Mouse (Mus musculus): ENCODE measurements around the gene Tob2. TPM values are rescaled to one million over a fixed set of nuclear protein-coding genes. Genes with fewer than 3 reads are reported as not detected.

The Tob2 gene
- polyA plus RNA-seq, 1 experiment from 2014 or later, result 13.5 TPM

DNA sequence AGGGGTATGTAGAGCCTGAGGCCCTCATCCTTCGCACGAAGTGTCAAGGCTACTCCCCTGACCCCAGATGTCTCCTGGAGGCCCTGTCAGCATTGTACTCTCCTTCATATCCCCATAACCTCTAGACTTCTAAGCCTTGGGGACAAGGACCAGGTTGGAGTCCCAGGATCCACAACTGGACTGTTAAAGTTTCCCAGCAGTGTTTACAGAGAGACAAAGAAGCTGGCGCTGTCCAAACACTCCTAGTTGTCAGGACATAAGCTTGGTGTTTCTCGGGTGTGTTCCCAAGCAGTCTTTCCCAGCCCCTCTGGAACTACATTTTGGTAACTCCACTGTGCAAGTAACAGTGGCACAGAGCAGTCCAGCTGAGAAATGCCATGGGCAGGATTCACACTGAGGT, 25.1 kb downstream of the Tob2 start:
- no peak for ATAC-seq (ENCODE audit: low read depth)
- 82% methylated on average over 4 of the region's 4 CpGs for WGBS
- no peaks in the 10 kb centered on the region for H3K9me3 ChIP-seq
- no peak overlapping the region for H3K9ac ChIP-seq
- no peak overlapping the region for H3K27ac ChIP-seq (replicated peaks)
- H3K27me3 ChIP-seq, result peaks cover 18% of the 10 kb centered on the region
- peaks cover 2% of the 10 kb centered on the region; the same call in 1 of the 2 replicates for H3K36me3 ChIP-seq
- H3K4me1 ChIP-seq (replicated peaks), result peaks cover 28% of the 10 kb centered on the region
- no peak overlapping the region for H3K4me2 ChIP-seq
- H3K4me3 ChIP-seq, result no peak overlapping the region

DNA sequence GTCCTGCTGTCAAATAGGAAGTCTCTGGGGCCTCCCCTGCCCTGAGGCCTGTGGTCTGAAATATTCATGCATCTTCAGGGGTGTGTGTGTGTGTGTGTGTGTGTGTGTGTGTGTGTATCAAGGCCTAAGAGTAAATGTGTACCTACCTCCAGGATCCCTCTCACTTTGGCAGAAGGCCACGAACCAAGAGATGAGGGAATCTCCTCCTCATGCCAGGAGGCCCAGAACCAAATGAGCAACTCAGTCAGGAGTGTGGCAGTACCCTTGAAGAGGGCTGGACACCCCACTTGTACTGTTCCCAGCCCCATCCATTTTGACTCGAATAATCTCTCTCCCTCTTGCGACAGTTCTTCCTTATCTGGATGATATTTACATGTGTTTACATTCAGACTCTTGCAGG, 26.4 kb downstream of the Tob2 start:
- ATAC-seq (ENCODE audit: low read depth), result no peak
- no peak overlapping the region for H3K9ac ChIP-seq
- peaks cover 18% of the 10 kb centered on the region for H3K27me3 ChIP-seq
- no peak overlapping the region for H3K27ac ChIP-seq (replicated peaks)
- H3K4me1 ChIP-seq (replicated peaks), result peaks cover 28% of the 10 kb centered on the region
- 79% methylated on average over 3 of the region's 3 CpGs for WGBS
- no peak overlapping the region for H3K4me3 ChIP-seq
- no peaks in the 10 kb centered on the region for H3K9me3 ChIP-seq
- H3K36me3 ChIP-seq, result peaks cover 5% of the 10 kb centered on the region
- no peak overlapping the region for H3K4me2 ChIP-seq

DNA sequence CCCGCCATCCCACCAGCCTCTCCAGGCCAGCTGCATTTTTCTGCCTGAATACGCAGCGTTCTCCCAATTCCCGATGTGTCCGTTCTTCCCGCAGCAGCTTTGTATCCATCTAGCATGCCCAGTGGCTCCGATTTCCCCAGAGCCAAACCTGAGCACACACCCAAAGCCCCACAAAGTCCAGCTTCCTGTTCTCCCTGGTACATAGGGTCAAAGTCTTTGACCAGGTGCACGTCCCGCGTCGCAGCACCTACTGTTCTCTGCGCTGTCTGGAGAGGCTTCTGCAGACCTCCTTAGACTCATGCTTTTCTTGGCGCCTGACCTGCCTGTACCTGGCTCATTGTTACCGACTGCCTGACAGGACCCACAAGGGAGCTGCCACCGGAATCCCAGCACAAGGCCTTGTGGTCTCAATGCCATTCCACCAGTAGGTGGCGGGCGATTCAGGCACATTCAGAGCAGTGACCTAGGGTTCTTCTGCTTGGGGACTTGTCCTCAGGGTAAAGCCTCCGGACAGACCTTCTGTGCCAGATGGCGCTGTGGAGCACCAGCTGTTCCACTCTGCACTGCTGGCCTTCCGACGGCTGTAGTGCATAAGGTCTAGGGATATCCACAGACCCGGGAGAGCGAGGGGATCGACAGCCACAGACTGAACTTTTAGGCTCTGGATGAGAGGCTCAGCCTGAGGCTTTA, 27.3 kb downstream of the Tob2 start:
- peaks cover 22% of the 10 kb centered on the region for H3K4me1 ChIP-seq (replicated peaks)
- peak overlapping the region; percentile 23; the same call in 1 of the 2 replicates for H3K4me2 ChIP-seq
- H3K9me3 ChIP-seq, result no peaks in the 10 kb centered on the region
- peaks cover 14% of the 10 kb centered on the region for H3K36me3 ChIP-seq
- H3K9ac ChIP-seq, result peak overlapping the region; percentile 45
- 16% methylated on average over 24 of the region's 24 CpGs for WGBS
- peak; percentile 90 for ATAC-seq (ENCODE audit: low read depth)
- H3K27me3 ChIP-seq, result peaks cover 18% of the 10 kb centered on the region
- H3K4me3 ChIP-seq, result no peak overlapping the region
- H3K27ac ChIP-seq (replicated peaks), result peak overlapping the region; percentile 49; the same call in 1 of the 2 replicates

DNA sequence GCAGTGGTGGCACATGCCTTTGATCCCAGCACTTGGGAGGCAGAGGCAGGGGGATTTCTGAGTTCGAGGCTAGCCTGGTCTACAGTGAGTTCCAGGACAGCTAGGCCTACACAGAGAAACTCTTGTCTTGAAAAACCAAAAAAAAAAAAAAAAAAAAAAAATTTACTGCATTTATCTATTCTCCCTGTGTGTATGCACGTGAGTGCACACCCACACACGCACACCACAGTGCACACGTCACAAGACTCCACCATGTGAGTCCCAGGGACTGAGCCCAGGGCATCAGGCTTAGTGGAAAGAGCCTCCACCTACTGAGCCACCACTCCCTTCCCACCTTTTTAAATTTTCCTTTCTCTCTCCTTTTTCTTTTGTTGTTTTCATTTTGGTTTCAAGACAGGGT, 28.1 kb downstream of the Tob2 start:
- 89% methylated on average over 4 of the region's 4 CpGs for WGBS
- Histone ChIP-seq H3K4me2 (no peak overlapping the region), H3K27ac (replicated peaks) (no peak overlapping the region), H3K27me3 (peaks cover 11% of the 10 kb centered on the region), H3K4me1 (replicated peaks) (peaks cover 14% of the 10 kb centered on the region), H3K9me3 (no peaks in the 10 kb centered on the region), H3K36me3 (peaks cover 21% of the 10 kb centered on the region), H3K4me3 (no peak overlapping the region), H3K9ac (no peak overlapping the region; the same call in 1 of the 2 replicates)
- no peak for ATAC-seq (ENCODE audit: low read depth)

DNA sequence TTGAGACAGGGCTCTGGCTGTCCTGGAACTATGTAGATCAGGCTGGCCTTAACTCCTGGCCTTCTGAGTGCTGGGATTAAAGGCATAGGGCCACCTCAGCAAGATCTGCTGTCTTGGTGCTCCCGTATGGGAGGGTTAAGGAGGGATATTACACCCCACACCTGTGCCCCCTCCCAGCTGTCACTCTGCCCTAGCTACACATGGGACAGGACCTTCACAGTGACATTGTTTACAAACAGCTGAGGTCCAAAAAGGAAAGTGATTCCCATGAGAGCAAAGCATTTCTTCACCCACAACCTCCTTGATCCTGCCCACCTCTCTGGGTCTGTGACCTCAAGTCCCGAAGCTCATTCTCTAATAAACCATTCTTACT, 29.4 kb downstream of the Tob2 start:
- WGBS, result 64% methylated on average over 2 of the region's 2 CpGs
- peaks cover 8% of the 10 kb centered on the region for H3K4me1 ChIP-seq (replicated peaks)
- H3K9me3 ChIP-seq, result no peaks in the 10 kb centered on the region
- H3K27me3 ChIP-seq, result 0 out of 2 replicates have a peak, but pooled peaks cover 4% of the 10 kb centered on the region
- ATAC-seq (ENCODE audit: low read depth), result no peak
- H3K9ac ChIP-seq, result no peak overlapping the region
- H3K27ac ChIP-seq (replicated peaks), result no peak overlapping the region
- no peak overlapping the region for H3K4me2 ChIP-seq
- no peak overlapping the region for H3K4me3 ChIP-seq
- peaks cover 35% of the 10 kb centered on the region for H3K36me3 ChIP-seq

DNA sequence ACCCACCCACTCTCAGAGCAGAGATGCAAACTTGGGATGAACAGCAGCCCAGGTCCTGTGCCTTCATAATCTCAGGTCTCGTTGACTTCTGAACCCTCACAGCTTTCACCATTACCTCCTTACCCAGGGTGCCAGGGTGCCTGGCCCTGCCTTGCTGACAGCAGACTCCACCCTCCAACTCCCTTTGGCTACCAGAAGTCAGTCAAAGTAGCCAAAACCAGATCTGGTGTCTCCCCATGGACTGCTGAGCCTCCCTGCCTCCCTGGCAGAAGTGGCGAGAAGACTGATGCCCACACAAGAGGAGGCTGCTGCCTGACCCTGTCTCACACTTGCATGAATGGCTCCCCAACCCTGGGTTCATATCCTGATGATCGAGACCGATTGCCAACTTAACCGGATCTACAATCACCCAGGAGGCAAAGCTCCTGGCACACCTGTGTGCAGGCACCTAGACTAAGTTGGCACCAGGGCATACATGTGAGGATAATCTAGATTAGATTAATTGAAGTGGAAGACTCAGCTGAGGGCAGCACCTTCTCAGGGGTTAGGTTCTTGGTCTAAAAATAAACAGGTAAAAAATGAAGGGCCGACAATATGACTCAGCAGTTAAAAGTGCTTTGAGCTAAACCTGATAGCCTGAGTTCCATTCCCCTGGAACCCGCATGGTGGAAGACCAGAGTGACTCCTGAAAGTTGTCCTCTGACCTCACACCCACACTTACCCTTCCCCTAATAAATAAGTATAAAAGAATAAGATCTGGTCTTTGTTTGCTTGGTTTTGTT, 30.0 kb downstream of the Tob2 start:
- Histone ChIP-seq H3K4me1 (replicated peaks) (peaks cover 8% of the 10 kb centered on the region), H3K9me3 (no peaks in the 10 kb centered on the region), H3K4me2 (no peak overlapping the region), H3K27me3 (0 out of 2 replicates have a peak, but pooled peaks cover 4% of the 10 kb centered on the region), H3K27ac (replicated peaks) (no peak overlapping the region), H3K9ac (no peak overlapping the region), H3K4me3 (no peak overlapping the region), H3K36me3 (peaks cover 40% of the 10 kb centered on the region)
- 93% methylated on average over 7 of the region's 7 CpGs for WGBS
- no peak for ATAC-seq (ENCODE audit: low read depth)

DNA sequence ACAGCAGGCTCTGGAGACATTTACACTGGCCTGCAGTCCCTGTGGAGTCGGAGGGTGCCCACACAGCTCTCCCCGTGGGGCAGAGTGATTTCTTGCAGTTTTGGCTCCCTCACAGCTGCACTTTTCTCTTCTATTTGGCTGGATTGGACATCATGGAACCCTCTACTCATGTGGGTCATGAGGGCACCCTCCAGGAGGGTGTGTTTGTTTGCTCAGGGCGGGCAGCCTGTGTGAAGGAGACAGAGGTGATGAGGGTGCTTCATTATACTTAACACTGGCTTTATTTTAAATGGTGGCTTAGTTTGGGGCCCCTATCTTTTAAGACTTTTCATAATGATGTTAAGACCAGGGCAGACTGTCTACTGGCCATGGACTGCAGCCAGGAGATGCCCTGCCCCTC, 33.8 kb downstream of the Tob2 start:
- Histone ChIP-seq H3K27me3 (no peaks in the 10 kb centered on the region), H3K9me3 (no peaks in the 10 kb centered on the region), H3K9ac (no peak overlapping the region), H3K36me3 (peaks cover 76% of the 10 kb centered on the region), H3K4me1 (replicated peaks) (no peaks in the 10 kb centered on the region), H3K27ac (replicated peaks) (no peak overlapping the region), H3K4me3 (no peak overlapping the region), H3K4me2 (no peak overlapping the region)
- WGBS, result 91% methylated on average over 3 of the region's 3 CpGs
- ATAC-seq (ENCODE audit: low read depth), result no peak

DNA sequence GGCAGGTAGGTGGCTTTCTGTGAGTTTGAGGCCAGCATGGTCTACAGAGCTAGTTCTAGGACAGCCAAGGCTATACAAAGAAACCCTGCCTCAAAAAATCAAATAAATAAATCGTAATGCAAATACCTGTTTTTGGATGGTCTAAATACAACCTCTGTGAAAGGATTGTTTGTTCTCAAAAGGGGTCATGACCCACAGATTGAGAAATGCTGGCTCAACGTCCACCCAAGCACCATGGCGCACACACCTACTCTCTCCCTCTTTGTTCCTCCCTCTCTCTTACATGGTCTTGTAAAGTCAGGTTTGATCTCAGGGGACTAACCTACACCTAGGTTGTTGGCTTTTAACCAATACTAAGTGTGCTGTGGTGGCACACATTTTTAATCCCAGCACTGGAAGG, 36.0 kb downstream of the Tob2 start:
- no peaks in the 10 kb centered on the region for H3K4me1 ChIP-seq (replicated peaks)
- H3K4me3 ChIP-seq, result no peak overlapping the region
- no peak for ATAC-seq (ENCODE audit: low read depth)
- H3K9ac ChIP-seq, result no peak overlapping the region
- no peaks in the 10 kb centered on the region for H3K27me3 ChIP-seq
- WGBS, result 86% methylated on average over 3 of the region's 3 CpGs
- H3K27ac ChIP-seq (replicated peaks), result no peak overlapping the region
- H3K4me2 ChIP-seq, result no peak overlapping the region
- no peaks in the 10 kb centered on the region for H3K9me3 ChIP-seq
- peaks cover 92% of the 10 kb centered on the region for H3K36me3 ChIP-seq

DNA sequence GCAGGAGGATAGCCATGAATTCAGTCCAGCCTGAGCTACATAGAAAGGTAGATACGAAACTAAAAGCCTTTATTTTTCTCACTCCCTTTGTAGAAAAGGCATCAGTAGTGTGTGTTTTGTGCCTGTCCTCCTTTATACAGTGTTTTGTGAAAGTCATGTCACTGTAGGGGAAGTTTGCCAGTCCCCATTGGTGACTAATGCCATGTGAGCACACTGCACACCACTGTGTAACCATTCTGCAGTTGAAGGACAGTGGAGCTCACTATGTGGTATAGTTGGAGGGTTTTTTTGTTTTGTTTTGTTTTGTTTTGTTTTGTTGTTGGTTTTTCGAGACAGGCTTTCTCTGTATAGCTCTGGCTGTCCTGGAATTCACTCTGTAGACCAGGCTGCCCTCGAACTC, 40.2 kb downstream of the Tob2 start:
- H3K27me3 ChIP-seq, result no peaks in the 10 kb centered on the region
- H3K4me3 ChIP-seq, result no peak overlapping the region
- H3K4me1 ChIP-seq (replicated peaks), result peaks cover 10% of the 10 kb centered on the region
- no peaks in the 10 kb centered on the region for H3K9me3 ChIP-seq
- no peak for ATAC-seq (ENCODE audit: low read depth)
- WGBS, result 92% methylated on average over 3 of the region's 3 CpGs
- no peak overlapping the region for H3K27ac ChIP-seq (replicated peaks)
- H3K9ac ChIP-seq, result no peak overlapping the region
- H3K4me2 ChIP-seq, result no peak overlapping the region
- peaks cover 83% of the 10 kb centered on the region for H3K36me3 ChIP-seq

DNA sequence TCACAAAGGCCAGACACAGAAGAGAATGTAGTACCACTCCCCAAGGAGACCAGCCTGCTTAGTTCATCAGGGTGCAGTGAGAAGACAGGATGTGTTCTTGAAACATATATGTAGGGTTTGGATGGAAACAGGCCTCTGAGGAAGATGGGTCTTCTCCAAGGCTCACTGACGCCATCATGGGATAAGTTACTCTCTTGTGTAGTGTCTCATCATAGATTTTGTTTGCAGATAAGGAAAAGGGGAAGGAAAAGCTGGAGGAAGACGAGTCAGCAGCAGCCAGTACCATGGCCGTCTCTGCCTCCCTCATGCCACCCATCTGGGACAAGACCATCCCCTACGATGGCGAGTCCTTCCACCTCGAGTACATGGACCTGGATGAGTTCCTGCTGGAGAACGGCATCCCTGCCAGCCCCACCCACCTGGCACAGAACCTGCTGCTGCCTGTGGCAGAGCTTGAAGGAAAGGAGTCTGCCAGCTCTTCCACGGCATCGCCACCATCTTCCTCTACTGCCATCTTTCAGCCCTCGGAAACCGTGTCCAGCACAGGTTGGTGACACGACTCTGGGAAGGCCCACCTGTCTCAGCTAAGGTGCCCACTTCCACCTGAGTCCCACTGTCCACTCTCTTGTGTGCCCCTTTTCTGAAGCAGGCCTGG, 43.8 kb downstream of the Tob2 start:
- Histone ChIP-seq H3K9ac (no peak overlapping the region), H3K27me3 (no peaks in the 10 kb centered on the region), H3K27ac (replicated peaks) (no peak overlapping the region), H3K4me2 (no peak overlapping the region), H3K9me3 (no peaks in the 10 kb centered on the region), H3K4me3 (no peak overlapping the region), H3K36me3 (peaks cover 50% of the 10 kb centered on the region), H3K4me1 (replicated peaks) (peaks cover 35% of the 10 kb centered on the region)
- WGBS, result 93% methylated on average over 12 of the region's 12 CpGs
- ATAC-seq (ENCODE audit: low read depth), result no peak

DNA sequence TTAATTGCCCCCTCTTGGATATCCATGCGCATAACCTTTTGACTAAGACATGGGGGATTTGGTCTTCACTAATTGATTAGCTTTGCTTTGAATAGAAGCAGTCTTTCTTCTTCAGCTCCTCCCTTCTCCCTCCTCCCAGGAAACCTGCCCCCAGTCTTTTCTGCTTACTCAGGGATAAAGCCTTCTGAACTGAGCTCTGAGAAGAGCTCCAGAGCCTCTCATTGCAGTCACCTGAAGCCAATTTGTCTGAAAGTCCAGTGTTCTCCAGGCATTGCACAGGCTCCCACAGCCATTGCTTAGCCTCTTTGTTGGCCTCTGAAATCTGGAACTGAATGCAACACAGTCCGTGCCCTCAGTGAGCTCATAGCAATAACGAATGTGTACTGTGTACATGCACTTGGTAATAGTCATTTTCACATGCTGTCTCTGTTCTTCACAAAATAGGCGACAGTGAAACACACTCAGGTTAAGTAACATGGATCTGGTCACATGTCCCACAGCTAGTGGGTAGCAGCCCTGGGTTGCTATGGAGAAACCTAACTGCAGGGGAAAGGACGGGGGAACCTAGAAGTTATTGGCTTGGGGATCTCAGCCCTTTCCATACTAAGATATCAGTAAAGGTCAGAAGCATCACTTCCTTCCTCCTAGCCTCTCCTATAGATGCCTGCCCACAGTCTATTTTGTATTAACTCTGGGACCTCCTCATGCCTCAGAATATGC, 44.5 kb downstream of the Tob2 start:
- Histone ChIP-seq H3K27ac (replicated peaks) (no peak overlapping the region), H3K36me3 (peaks cover 44% of the 10 kb centered on the region), H3K4me2 (no peak overlapping the region), H3K4me3 (no peak overlapping the region), H3K27me3 (no peaks in the 10 kb centered on the region), H3K9me3 (no peaks in the 10 kb centered on the region), H3K9ac (no peak overlapping the region; the same call in 1 of the 2 replicates), H3K4me1 (replicated peaks) (peaks cover 42% of the 10 kb centered on the region)
- WGBS, result 65% methylated on average over 5 of the region's 5 CpGs
- ATAC-seq (ENCODE audit: low read depth), result no peak
